Mouse (Mus musculus): Measurements from ENCODE around the gene Pigs.

Gene Pigs

DNA sequence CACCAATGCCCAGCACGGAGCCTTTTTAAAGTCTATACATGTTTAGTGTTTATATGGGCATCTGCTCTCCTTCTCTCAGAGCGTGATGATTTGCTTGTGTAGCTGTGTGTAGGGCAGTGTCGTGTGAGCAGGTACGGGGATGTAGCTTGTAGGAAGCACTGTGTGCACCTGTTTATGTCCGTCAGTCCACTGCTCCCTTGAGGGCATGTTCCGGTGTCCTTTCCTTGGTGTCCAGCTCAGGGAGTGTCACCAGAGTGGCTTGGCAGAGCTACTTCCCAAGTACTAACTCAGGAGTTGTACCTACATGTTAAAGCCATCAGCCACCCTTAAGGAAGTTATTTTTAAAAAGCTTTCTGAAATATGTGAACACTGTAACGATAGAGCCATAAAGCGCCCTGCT lies 8.8 kb downstream of the Pigs start:
- no peak for DNase-seq (ENCODE audit: low read depth)

DNA sequence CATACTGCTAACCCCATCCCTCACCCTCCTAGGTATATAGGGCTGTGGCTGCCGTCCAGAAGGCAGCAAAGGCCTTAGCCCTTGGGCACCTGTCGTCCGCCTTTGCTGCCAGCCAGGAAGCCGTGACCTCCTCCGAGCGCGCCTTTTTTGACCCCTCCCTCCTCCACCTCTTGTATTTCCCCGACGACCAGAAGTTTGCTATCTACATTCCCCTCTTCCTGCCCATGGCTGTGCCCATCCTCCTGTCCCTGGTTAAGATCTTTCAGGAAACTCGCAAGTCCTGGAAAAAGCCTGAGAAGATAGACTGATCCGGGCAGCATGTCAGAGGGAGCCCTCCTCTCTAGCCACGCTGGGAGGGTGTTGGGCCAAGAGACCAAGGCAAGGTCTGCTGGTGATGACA lies 13.5 kb downstream of the Pigs start:
- no peak for DNase-seq (ENCODE audit: low read depth)

- DNase-seq (ENCODE audit: low read depth): peak; percentile 86
These were observed 15.4 kb downstream of the Pigs start, which contains the start of gene Unc119 for GRCm38 (mm10) chr11:78343381-78344327. TSS of gene Unc119 (plus strand) at chr11:78343482.

DNA sequence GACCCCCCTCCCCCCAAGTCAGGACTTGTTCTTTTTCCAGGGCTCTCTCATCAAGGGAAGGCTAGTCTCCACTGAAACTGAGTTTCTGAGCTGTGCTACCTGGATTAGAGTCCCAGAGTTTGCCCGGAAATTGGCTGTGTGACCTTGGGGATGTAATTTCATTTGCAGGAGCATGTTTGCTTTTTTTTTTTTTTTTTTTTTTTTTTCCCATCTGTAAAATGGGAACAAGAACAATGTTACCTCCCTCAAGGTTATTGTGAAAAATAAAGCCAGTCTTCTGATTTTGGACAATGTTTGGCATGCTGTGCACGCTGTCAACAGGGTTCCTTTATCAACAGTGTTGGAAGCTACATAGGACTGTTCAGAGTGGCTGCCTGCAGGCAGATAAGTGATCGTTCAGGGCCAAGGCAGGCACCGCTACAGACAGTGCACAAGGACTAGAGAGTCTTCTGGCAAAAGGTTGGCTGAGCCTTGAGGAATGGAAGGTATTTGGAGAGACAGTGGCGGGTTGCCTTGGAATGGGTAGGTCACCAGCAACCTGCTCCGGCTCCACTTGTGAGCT lies 16.2 kb downstream of the Pigs start:
- no peak for DNase-seq (ENCODE audit: low read depth)

DNA sequence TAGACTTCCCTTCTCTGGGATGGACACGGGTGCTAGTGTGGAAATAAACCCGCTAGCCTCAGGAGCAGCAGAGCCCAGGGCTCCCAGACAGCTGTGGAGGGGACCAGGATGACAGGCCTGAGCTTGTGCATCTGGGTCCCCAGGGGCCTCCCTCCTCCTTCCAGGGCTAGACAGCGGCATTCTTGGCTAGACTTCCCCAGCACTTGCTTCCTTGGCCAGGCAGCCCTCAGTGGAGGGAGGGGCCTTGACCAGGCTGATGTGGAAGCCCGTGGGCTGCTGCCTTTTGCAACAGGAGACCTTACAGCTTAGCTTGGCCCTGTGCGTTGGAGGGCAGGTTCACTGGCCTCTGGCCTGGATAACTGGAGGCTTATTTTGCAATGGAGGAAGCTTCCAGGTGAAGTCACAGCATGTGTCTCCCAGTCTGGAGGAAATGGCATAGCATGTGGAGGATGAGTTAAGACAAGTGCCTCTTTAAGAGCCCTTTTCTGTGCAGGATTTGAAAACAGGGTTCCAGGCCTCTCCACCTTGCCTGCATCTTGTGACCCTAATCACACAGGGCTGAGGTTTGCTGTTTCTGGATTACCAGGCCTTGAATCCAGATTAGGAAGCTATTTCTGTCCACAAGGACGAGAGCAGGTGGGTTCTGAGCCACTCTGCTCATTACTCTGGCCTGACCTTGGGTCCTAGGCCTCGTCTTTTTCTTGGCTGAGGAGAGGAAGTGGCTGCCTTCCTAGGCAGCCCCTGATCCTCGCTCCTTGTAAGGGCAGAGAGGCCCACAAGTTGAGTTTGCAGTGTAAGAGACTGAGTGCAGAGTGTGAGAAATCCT lies 16.9 kb downstream of the Pigs start:
- DNase-seq (ENCODE audit: low read depth): peak; percentile 36

- DNase-seq (ENCODE audit: low read depth): peak; percentile 82
These were observed 17.6 kb downstream of the Pigs start for GRCm38 (mm10) chr11:78345801-78346200.

GRCm38 (mm10) chr11:78346326-78347069 lies 18.3 kb downstream of the Pigs start:
- peak; percentile 39 for DNase-seq (ENCODE audit: low read depth)

DNA sequence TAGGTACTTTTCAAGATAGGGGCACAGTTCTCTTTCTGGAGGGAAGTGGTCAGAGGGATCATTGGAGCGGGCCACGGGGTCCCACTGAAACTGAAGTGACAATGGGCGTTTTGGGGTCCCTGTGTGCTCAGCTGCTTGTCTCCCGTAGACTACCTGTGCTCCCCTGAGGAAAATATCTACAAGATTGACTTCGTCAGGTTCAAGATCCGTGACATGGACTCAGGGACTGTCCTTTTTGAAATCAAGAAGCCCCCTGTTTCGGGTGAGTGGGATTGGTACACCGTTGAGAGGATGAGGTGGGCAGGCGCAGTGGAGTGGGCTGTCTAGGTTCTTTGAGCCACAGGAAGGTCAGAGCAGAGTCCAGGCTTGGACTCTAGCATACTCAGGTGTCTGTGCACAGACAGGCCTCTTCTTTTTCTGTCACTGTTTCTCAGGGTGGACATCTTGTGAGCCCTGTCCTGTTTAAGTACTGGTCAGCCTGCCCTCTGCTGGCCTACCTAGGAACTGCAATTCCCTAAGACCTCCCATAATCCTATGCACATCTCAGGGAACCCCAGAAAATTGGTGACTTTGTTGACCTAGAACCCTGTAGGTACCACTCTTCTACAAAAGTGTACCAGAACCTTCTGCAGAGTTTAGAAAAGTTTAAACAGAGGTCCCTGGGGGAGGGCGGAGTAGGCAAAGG lies 19.0 kb downstream of the Pigs start:
- DNase-seq (ENCODE audit: low read depth): peak; percentile 88

DNA sequence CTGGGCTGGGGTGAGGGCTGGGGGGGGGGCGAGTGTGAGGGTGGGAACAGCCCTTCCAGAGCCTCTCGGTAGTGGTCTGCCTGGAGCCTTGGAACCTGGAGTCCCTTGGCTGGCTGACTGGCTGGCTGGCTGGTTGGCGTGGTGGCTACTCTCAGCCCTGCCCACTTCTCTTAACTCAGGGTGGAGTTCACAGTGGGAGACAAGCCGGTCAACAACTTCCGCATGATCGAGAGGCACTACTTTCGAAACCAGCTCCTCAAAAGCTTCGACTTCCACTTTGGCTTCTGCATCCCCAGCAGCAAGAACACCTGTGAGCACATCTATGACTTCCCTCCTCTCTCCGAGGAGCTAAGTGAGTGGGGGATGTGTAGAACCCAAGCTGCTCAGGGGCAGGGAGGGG lies 19.7 kb downstream of the Pigs start:
- no peak for DNase-seq (ENCODE audit: low read depth)

GRCm38 (mm10) chr11:78348474-78348873 lies 20.3 kb downstream of the Pigs start:
- no peak for DNase-seq (ENCODE audit: low read depth)

- DNase-seq (ENCODE audit: low read depth): no peak
These were observed 21.5 kb downstream of the Pigs start for GRCm38 (mm10) chr11:78349441-78350358.

DNA sequence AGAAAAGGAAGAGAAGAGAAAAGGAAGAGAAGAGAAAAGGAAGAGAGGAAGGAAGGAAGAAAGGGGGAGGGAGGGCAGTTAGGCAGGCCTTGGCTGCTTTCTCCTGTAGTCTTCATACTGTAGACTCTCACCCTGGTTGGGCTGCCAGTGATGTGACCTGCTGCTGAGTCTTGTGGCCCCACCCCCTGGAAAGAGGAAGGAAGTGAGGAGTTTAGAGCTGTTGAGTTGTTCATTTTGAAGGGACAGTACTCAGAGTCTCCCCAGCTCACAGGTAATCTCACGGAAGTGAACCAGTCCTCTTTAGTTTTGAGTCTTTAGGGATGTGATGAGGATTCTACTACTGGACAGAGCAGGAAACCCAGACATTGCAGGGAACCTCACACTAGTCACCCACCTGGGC lies 24.9 kb downstream of the Pigs start:
- peak; percentile 32 for DNase-seq (ENCODE audit: low read depth)

DNA sequence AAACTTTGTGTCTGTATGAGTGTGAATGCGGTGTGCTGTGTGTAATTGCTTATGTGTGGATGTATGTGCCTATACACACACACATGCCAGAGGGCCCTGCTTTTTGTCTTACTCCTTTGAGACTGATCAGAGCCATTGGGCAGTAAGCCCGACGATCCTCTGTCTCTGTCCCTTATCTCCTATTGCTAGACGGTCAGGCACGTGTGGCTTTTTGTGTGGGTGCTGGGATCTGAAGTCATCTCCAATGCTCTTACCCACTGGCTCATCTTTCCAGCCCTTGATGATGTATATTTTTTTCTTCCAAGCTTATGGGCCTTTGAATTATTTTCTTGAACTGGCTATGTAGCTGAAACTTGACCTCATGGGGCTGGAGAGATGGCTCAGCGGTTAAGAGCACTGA lies 26.7 kb downstream of the Pigs start:
- DNase-seq (ENCODE audit: low read depth): no peak

DNA sequence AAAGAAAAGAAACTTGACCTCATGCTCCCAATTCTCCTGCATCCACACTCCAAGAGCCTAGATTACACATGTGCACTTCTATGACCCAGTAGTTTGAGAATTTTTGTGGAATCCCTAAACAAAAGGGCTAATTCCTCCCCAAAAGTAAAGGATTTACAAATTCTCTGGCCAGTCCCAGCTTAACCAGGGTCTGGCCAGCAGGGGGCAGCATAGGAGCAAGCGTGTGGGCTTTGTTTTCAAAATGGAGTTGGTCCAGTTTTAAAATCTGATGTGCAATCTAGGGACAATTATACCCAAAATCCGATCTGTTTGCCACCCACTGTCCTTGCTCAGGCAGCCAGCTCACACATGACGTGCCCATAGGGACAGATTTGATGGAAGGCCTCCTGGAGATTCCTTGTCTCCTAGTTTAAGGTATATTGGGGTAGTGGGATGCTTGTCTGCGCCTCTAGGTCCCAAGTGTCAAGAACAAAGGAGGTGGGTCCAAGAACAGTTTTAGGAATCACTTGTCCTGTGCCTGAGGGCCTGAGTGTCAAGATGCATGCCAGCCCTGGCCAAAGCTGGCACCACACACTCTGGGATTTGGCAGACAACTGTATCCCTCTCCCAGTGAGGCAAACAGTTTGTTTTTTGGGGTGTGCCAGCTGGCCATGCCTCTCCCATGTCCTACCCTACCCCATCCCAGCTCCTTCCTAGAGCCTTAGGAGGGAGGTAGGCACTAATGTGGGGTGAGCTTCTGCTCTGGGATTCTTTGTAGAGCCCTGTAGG lies 27.4 kb downstream of the Pigs start:
- DNase-seq (ENCODE audit: low read depth): peak; percentile 84

- peak; percentile 72 for DNase-seq (ENCODE audit: low read depth)
These were observed 30.3 kb downstream of the Pigs start for GRCm38 (mm10) chr11:78358330-78359007.

GRCm38 (mm10) chr11:78360125-78360788 lies 32.0 kb downstream of the Pigs start:
- DNase-seq (ENCODE audit: low read depth): peak; percentile 91

GRCm38 (mm10) chr11:78360789-78361131 lies 32.5 kb downstream of the Pigs start:
- DNase-seq (ENCODE audit: low read depth): no peak

GRCm38 (mm10) chr11:78363309-78364007 lies 35.2 kb downstream of the Pigs start:
- no peak for DNase-seq (ENCODE audit: low read depth)

All from induced T-regulatory cell, adult 2 months (primary cell).